Mouse (Mus musculus): Measurements from ENCODE around the gene C1qa.

DNA sequence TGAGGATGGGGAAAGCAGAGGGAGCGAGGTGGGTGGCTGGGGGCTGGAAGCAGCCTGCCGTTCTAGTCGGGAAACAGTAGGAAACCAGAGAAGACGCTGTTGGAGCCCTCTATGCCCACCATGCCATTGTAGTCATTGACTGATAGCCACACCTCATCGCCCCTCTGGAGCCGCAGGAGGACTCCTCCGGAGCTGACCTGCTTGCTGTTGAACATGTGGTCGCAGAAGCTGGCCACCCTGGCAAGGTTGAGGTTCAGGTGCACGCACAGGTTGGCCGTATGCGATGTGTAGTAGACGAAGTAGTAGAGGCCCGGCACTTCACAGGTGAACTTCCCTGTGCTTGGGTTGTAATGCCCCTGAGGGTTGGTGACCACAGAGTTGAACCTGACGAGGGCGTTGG, 8.6 kb downstream of the C1qa start:
- TF ChIP-seq GATA1 (IDR thresholded peaks at IDR 0.05; ENCODE audit: borderline replicate concordance, low read length) (no peak), FLI1 (IDR thresholded peaks at IDR 0.05; ENCODE audit: low read length) (no peak)

Measured in megakaryocyte, embryonic 14.5 days (primary cell).